Mouse (Mus musculus): ENCODE measurements around the gene Gabbr1.

Gabbr1 gene

DNA sequence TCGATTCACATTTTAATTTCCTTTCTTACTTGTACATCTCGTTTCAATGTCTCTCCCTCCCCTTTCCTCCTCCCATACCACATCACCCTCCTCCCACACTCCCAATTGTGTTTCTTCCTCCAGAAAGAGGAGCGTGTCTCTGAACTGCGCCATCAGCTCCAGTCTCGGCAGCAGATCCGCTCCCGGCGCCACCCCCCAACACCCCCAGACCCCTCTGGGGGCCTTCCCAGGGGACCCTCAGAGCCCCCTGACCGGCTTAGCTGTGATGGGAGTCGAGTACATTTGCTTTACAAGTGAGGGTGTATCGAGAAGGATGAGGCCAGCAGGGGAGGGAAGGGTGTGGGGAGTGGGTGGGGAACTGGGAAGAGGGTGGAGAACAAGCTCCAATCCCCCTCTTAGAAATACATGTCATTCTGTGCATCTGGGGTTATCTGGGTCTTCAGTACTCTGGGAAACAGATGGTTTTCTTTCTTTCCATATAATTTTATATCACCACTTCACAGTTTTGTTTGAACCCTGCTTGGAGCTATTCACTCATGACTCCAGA is 27.0 kb downstream of the Gabbr1 start:
- DNase-seq (ENCODE audit: inconsistent age in 2 of 2, low spot score in 1 of 2), result no peak

GRCm38 (mm10) chr17:37075181-37075580 is 29.4 kb downstream of the Gabbr1 start:
- no peak for DNase-seq (ENCODE audit: inconsistent age in 2 of 2, low spot score in 1 of 2)

GRCm38 (mm10) chr17:37075766-37076165 is 30.0 kb downstream of the Gabbr1 start:
- DNase-seq (ENCODE audit: inconsistent age in 2 of 2, low spot score in 1 of 2), result no peak

DNA sequence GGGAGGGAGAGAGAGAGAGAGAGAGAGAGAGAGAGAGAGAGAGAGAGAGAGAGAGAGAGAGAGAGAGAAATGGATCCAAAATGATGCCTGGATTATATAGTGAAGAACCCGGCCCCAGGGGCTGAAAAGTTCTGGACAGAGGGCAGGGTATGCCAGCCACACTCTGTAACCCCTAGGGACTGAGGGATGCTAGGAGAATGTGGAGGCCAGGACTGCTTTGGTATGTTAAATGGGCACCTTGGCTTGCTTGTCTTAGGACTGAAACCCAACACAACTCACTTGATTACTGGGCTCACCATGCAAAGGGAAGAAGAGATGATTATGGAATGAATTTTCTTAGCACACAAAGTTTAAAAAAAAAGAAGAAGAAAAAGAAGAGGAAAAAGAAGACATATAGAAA is 32.4 kb downstream of the Gabbr1 start:
- no peak for DNase-seq (ENCODE audit: inconsistent age in 2 of 2, low spot score in 1 of 2)

DNA sequence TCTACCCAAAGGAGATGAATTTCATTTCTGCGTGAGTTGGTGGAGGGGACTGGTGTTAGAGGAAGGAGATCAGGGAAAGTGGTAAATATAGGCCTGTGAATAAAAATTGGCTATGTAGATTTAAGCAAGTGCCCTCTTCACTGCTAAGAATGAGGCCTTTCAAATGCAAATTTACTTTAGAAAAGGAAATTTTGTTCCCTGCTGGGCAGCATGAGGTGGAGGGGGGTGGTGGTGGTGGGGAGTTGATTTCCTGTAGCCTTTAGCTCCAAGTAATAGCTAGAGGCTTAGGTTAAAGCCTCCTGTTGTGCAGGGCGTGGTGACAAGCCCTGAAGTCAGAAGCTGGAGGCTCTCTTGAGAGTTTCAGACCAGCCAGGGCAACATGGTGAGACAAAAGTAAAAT is 33.2 kb downstream of the Gabbr1 start:
- no peak for DNase-seq (ENCODE audit: inconsistent age in 2 of 2, low spot score in 1 of 2)

- DNase-seq (ENCODE audit: inconsistent age in 2 of 2, low spot score in 1 of 2), result no peak
These were observed 34.4 kb downstream of the Gabbr1 start for GRCm38 (mm10) chr17:37080119-37080518.

DNA sequence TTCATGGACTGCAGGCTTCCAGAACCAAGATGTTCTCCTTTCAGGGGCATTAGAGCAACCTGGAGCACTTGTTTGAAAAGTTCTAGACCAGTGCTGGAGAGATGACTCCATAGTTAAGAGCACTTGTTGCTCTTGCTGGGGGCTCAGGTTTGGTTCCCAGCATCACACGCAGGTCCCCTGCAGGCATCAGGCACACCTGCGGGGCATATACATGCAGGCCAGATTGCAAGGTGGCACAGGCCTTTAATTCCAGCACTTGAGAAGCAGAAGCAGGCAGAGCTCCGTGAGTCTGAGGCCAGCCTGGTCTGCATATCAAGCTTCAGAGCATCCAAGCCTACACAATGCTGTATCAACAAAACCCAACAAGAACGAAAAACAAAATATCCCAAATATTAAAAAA is 35.9 kb downstream of the Gabbr1 start:
- DNase-seq (ENCODE audit: inconsistent age in 2 of 2, low spot score in 1 of 2), result no peak

GRCm38 (mm10) chr17:37083327-37083726 is 37.6 kb downstream of the Gabbr1 start:
- peak; percentile 32 to 84 for DNase-seq (ENCODE audit: inconsistent age in 2 of 2, low spot score in 1 of 2)

DNA sequence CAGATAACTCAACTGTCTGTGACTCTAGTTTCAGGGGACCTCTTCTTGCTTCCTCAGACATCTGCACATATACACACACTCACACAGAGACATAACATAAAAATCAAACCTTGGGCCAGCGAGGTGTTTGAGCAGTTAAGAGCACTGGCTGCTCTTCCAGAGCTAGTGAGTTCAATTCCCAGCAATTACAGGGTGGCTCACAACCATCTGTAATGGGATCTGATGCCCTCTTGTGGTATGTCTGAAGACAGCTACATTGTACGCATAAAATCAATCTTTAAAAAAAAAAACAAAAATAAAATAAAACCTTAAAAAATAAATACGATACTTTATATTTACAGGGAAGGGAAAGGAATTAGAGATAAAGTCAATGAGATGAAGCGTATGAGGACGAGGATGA is 38.9 kb downstream of the Gabbr1 start:
- no peak for DNase-seq (ENCODE audit: inconsistent age in 2 of 2, low spot score in 1 of 2)

DNA sequence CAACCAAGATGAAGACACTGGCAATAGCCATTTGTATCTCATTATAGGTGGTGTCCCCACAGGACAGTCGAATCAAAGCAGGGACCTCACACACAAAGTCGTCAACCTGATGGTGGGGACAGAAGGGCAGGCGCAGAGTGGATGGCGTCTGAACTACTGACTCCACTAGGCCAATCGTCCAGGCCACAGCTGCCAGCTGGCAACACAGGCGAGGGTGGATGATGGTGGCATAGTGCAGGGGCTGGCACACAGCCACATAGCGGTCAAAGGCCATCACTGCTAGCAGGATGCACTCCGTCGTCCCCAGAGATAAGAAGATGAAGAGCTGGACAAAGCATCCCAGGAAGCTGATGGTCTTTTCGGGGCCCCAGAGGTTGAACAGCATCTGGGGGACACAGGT is 39.8 kb downstream of the Gabbr1 start:
- DNase-seq (ENCODE audit: inconsistent age in 2 of 2, low spot score in 1 of 2), result no peak

- no peak for DNase-seq (ENCODE audit: inconsistent age in 2 of 2, low spot score in 1 of 2)
These were observed 42.6 kb downstream of the Gabbr1 start, which contains the start of gene Olfr90 for GRCm38 (mm10) chr17:37088399-37088798. TSS of gene Olfr90 (minus strand) at chr17:37088499.

GRCm38 (mm10) chr17:37092198-37092597 is 46.4 kb downstream of the Gabbr1 start:
- DNase-seq (ENCODE audit: inconsistent age in 2 of 2, low spot score in 1 of 2), result no peak

GRCm38 (mm10) chr17:37093289-37093688 is 47.5 kb downstream of the Gabbr1 start:
- DNase-seq (ENCODE audit: inconsistent age in 2 of 2, low spot score in 1 of 2), result no peak

DNA sequence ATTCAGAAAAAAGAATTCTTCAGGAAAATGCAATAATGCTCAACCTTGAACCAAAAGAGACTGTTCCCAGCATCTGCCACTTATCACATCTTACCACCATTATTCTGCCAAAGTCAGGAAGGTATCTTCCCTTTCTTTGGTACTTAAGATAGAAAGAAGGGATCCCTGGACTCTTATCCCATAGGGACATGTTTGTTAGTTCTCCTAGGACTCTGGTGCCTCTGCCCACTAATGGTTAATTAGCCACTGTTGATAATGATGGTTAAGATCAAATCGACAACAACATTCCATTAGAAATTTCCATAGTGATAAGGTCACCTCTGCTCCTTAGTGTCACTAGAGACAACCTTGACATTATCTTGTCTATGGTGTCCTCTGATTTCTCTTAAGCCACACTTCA is 52.4 kb downstream of the Gabbr1 start, which contains the start of gene Olfr91:
Gene Olfr91 (minus strand): TSS at position 101 of the 400 bp plus-strand sequence.
- no peak for DNase-seq (ENCODE audit: inconsistent age in 2 of 2, low spot score in 1 of 2)

DNA sequence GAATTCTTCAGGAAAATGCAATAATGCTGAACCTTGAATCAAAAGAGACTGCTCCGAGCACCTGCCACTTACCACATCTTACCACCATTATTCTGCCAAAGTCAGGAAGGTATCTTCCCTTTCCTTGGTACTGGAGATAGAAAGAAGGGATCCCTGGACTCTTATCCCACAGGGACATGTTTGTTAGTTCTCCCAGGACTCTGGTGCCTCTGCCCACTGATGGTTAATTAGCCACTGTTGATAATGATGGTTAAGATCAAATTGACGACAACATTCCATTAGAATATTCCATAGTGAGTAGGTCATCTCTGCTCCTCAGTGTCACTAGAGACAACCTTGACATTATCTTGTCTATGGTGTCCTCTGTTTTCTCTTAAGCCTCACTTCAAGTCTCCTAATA is 74.2 kb downstream of the Gabbr1 start, which contains the start of gene Olfr92:
Gene Olfr92 (minus strand): TSS at position 101 of the 400 bp plus-strand sequence.
- DNase-seq (ENCODE audit: inconsistent age in 2 of 2, low spot score in 1 of 2), result no peak
